Mouse (Mus musculus) embryo, embryonic 10 days (tissue): Measurements from ENCODE around the gene Ube2ql1.

Experiments
- DNase-seq: peaks from one replicate; pipeline ENCODE4 v3.0.0-alpha.2; 2015; ENCODE audit warnings: low spot score

Ube2ql1 gene

DNA sequence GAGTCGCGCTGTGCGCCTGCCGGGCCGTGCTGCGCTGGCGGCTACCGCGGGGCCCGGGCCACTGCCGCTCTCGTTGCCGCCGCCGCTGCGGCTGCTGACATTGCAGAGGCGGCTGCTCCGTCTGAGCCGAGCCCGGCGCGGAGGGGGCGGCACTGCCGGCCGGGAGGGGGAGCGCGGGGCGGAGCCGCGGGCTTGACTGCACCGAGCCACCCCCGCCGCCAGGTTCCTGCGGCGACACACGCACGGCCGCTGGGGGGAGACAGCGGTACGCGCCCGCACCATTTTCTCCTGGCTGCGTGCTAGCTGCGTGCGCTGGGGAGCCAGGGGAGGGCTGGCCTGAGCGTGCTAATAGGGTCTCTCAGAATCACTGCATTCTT lies at the start of gene Ube2ql1:
Gene Ube2ql1, minus strand, starts transcription at position 131 of the 377 bp plus-strand sequence.
- DNase-seq = peak; percentile 90

DNA sequence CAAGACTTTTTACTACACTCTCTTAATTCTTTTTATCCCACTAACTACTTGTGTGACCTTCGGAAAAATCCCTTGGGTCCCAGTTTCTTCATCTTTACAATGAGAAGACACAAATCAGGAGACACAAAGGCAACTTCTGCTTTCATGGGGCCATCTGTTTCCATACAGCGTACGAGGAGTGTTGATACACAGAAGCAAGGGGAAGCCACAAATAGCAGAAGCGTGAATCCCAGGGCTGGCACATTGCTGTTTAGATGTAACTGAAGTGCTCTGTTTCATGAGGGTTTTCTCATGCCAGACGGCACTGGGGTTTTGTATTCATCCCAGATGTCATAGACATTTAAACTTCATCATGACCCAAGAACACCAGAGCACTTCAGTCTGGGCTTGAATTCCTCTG lies 49.0 kb upstream of the Ube2ql1 start:
- DNase-seq = no peak

DNA sequence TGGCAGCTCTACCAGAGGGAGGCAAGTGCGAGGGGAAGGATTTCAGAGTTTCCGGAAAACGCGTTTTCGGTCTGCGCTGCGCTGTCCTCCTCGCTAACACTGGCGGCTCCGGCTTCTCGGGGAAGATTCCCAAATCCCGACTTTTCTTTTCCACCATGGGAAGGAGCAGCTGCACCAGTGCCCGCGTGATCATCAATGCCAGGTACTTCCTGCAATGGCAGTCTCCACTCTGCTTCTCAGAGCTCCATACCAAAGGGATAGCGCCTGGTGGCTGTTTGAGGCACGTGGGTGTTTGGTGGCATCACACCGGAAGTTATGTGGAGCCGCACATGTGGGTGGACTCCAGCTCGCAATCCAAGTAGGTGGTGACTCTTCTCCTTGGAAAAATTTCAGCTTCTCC lies 38.5 kb upstream of the Ube2ql1 start:
- DNase-seq = no peak

DNA sequence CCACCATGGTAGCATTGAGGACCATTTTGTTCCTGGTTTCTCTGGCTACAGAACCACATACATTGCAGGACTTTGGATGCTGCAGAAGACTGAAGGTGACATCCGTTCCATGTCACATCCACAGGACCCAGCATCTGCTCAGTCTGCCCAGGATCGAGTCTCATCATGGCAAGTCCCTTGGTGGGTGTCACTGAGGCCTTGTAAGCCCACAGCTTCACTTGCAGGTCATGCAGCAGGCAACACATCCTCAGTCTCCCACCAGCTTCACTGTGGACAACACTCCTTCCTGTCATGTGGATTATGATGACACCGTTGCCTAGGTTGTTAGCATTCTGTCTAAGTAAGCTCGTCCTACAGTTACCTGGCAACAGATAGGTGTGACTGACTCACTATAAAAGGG lies 32.7 kb upstream of the Ube2ql1 start:
- DNase-seq = no peak

DNA sequence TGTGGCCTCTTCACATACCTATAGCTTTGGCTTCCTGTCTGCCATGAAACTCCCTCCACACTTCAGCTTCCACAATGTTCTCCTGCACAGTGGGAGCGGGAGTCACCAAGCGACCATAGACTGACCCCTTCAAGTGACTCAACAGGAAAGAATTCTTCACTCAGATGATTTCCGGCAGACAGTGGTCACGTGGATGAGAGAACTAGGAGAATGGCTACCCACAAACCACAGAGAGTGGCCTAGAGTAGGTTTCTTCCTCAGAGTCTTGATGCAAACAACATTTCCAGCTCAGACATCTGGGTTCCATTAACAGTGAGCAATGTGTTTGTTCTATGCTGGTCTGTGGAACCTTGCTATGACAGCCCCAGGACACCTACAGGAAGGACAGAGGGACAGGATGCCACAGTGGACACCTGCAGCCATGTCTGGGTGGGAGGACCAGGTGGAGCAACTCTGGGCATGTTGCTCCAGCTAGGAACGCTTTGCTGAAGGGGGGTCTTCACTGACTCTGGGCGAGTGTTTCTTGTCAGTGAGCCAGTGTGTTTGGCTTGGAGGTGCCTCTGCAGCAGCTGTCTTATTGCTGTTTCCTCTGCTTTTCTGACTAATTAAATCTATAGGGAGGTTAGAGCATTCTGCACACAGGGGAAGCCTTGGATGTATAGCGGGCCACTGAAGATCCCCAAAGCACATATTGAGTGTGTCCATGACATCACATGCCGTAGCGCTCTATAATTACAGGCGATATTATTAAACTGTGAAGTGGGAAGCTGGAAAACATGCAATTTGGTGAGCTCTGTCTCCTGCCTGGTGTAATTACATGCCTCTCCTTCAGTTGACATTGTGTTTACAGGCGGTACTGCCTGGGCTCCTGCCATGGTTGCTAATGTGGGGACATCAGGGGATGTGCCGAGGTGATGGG lies 31.1 kb upstream of the Ube2ql1 start:
- no peak for DNase-seq

DNA sequence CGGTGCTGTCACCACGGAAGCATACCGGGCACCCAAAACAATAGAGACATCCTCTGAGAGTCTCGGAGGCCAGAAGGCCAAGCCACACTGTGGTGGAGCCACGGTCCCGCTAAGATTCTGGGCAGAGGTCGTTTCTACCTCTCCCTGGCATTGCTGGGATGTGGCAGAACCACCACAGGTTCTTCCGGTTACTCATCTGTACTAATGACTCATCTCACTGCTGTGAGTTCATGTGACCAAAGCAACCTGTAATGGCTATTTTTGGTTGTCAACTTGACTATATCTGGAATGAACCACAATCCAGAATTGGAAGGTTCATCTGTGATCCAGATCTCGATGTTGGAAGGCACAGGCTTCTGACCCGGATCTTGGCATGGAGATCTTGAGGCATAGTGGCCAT lies 28.5 kb upstream of the Ube2ql1 start:
- no peak for DNase-seq

DNA sequence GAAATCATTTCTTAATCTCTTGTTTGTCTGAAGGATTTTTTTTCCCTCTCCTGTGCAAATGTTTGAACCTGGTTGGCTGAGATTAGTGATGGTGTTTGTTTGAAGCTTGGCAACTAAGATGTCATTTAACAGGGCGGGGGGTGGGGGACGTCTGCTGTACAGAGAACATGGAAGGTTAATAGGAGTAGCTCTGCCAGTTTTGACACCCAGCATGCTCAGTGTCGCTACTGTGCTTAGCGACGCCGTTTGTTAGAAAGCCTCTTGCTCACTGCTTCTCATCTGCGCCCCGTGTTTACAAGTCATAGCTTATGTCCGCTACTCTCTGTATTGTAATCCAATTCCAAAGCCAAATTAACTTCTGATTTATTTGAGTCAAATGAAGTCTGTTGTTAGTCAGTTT lies 25.0 kb upstream of the Ube2ql1 start:
- DNase-seq = no peak

DNA sequence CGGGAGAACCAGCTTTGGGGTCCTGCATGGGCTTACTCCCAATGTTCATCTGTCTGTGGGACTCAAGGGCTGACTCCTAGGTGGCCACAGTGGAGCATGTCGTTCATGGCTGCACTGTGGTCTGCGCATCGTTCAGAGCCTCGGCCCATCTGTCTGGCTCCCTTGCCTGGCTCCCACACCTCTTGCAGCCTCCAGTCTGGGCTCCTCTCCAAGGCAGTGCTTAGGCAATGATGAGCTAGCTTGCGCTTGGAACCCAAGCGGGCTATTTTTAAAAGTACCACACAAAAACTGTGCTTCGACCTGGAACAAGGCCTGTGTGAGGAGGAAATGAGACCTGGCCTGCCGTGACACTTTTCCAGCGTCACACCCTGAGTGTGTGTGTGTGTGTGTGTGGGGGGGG lies 21.7 kb upstream of the Ube2ql1 start:
- DNase-seq = no peak

DNA sequence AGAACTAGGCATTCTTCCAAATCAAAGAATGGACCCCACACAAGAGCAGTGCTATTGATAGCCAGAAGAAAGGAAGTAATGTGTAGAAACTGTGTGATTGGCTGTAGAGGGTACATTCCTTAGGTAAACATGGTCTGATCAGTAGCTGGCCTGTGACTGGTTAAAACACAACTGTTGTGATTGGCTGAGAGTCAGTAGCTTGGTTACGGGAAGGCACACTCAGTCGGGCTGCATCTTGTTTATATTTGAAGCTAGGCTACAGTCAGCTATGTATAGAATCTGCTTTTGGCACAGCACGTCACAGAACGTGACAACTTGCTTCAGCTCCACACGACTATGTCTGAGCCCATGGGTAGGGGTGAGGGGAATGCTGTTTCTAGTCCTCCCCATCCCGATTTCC lies 19.3 kb upstream of the Ube2ql1 start:
- no peak for DNase-seq

DNA sequence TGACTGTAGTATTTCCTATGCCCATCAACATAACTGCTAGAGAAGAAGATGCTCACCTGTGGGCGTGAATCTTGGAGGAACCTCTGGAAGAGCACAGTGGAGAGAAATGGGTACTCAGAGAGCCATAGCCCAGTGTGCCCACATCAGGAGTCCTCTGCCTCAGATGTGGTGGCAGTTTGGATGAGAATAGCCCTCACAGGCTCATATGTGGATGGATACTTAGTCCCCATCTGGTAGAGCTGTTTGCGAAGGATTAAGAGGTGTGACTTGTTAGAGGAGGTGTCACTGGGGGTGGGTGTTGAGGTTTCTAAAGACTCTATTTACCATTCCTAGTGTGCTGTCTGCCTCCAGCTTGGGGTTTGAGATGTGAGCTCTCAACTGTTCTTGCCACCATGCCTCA lies 13.2 kb upstream of the Ube2ql1 start:
- no peak for DNase-seq

DNA sequence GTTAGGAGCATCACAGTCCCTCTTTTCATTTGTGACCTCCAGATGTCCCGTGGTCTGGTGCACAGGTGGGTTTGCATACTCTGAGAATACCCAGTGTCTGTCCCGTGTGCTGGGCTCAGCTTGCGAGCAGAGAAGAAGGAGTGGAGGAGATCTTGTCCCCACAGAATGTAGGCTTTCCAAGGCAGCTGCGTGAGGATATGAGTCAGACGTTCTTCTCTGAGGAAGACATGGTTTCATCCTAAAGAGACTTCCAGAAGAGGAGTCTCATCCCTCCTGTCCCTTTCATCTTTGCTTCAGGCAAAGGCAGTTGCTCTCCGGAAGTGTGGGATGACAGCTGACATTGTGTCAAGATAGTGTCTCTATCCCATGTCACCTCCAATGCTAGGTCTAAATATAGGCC lies 11.8 kb upstream of the Ube2ql1 start:
- no peak for DNase-seq

DNA sequence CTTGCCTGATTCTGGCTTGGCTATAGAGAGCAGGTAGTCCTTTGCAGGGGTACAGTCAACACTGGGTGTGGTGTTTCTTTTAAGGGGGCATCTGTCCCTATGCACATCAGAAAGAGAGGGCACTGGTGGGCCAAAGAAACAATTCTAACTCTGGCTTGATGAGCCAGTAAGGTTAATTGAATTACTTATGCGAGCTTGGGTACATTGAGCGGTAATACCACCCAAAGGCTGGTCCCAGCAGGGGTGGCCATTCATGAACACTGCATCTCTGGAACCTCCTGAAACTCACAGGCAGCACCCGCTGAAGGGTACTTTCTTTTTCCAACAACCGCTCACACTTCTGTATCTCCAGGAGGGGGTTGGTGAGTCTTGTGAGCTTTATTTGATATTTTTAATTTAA lies 9.1 kb upstream of the Ube2ql1 start:
- DNase-seq = no peak

DNA sequence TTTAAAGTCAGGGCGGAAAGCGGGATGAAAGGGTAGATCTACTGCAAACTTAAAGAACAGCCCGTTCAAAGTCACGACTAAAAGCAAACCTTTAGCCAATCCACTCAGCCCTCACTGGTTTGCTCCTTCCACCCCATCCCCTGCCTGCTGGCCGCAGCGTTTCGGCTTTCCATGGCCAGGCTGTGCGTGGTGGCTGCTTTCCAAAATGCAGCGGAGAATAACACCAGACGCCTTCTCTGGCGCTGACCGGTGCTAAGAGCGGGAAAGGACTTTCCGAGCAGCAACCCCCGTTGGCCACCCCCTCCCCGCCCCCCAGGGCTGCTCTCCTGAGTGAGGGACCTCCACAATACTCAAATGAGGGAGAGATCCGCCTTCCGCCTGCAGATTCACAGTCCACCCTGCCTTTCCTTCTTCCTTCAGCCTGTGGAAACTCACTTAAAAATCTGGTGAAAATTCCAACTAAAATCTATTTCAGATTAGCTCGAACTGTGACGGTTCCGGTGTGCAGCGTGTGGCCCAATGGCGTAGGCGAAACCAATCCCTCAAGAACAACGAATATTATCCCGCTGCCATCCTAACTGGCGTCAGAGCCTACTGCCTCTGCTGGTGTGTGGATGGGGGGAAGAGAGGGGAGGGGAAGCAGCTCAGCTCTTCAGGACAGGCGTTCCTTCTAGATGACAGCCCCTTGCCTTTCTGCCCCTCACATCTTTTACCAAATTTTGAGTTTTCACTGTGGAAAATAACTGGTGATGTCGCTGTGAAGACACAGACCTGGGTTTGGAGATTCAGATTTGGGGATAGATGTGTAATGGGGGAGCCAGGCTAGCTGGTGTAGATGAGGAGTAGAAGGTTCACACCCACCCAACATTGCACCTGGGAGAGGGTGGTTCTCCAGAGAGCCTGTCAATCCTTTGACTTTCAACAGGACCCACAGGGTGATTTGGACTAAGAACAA lies 919 bp upstream of the Ube2ql1 start:
- DNase-seq = peak; percentile 63

DNA sequence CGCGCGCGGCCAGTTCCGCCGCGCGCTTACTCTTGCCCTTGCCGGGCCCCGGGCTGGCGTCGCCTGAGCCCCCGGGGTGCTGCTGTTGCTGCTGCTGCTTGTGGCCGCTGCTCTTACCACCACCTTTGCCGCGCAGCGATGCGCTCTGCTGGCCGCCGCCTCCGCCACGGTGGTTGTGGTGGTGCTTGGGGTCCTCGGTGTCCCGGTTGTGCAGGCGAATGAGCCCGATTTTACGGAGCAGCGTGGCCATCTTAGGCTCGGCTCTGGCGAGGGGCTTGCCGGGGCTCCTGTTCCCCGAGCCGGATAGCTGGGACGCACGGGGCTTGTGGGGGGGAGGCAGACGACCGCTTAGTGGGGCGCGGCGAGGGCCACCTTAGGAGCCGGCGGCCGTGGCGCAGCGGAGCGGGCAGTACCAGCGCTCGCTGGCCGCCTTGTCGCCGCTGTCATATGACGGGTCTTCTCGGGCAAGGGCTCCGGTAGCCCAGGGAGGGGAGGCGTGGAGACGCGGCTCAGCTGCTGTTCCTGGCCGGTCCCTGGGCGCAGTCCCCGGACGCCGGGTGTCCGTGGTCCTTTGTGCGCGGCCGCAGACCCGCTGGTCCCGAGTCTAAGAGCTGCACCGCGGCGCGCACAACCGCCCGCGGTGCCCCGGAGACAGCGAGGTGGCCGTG lies 464 bp downstream of the Ube2ql1 start:
- peak; percentile 65 for DNase-seq

DNA sequence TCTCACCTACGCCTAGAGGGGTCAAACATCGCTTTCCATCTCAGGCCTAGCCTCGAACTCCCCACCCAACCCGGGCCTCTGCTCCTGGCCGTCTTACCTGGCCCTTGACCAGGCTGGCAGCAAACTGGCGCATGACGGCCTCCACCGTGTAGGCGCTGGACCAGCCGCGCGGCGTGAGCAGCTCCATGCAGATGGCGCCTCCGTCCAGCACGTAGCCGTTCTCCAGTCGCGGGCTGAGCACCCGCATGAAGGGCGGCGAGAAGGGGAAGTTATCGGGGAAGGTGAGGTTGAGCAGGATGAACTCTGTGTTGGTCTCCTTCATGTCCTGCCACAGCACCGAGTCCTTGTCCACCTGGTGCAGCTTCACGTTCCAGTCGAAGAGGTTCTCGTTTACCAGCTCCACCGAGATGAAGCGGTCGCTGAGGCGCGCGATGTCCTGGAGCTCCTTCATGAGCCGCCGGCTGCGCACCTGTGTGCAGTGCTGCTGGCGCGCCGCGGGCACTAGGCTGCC lies 1.2 kb downstream of the Ube2ql1 start:
- peak; percentile 64 for DNase-seq

DNA sequence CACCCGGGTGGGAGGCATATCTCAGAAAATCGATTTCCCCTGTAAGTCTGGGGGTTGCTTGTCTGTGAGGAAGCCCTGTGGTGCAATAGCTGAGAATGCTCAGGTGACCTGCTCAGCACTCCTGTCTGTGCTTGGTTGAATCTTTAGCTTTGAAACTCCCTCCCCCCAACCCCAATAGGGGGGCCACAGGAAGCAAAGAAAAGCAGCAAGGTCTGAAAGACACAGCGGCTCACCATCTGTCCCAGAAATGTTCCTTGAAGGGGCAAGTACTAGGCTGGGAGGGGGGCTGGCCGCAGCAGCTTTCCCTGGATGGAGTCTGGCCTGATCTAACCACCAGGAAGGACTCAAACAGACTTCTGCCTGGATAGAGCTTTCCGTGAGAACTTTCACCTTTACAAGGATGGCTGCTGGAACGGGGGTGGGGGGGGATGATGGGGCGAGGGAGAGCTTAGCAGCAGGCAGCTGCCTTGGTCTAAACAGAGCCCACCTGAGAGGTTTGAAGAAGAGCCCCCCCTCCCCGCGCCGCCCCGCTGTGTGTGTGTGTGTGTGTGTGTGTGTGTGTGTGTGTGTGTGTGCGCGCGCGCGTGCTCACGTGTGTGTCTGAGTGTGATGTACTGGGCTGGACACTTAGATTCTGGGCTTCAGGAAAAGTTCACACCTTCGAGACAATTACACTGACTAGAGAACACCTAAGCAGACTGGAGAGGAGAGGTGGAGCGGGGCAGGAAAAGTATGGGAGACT lies 2.1 kb downstream of the Ube2ql1 start:
- DNase-seq = no peak

DNA sequence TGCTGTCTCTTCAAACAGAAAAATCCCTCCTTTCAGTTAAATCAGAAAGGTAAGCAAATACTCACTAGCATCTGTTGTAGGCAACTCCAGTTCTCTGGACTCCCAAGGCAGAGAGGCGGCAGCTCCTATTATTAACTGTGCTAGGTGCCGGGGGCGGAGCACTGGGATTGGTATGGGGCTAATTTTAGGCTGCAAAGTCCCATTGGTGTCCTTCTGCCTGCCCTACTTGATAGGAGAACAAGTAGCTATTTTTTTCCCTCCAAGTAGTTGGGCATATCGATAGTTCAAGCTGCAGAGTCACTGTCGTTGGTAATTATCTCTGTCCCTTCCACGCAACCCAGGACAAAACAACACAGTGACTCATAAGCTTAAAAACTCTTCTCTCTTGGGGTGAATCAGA lies 7.1 kb downstream of the Ube2ql1 start:
- DNase-seq = no peak

DNA sequence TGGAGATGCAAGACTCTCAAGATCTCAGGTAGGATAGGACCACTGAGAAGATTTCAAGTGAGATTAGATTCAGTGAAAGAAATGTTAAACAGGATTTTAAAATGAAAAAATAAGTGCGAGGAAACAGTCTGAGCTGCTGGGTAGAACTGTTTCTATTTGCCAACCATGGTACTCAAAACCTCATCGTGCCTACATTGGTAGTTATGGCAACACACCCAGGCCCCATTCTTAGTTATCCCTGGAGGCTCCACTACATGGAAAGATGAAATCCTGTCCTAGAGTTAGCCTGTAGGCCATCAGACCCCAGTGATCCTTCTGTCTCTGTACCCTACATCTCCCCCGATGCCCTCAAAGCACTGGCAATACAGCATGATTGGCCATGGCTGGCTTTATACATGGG lies 14.3 kb downstream of the Ube2ql1 start:
- no peak for DNase-seq

DNA sequence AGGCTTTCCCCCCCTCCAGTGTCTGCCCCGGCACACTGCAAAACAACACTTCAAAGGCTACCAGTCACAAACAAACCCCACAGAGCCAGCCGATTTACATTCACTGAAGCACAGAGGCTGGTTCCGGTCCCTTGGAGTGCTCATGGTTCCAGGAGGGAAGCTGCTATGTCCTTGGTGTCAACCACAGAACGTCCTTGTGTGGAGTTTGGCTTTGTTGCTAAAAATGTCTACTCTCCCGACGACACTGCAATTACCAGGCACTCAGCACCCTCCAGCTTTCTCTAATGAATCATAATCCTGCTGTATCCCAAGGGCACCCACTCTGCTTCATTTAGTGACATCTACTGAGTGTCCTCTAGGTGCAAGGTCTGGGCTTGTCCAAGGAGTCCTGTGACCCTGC lies 18.5 kb downstream of the Ube2ql1 start:
- DNase-seq = no peak

DNA sequence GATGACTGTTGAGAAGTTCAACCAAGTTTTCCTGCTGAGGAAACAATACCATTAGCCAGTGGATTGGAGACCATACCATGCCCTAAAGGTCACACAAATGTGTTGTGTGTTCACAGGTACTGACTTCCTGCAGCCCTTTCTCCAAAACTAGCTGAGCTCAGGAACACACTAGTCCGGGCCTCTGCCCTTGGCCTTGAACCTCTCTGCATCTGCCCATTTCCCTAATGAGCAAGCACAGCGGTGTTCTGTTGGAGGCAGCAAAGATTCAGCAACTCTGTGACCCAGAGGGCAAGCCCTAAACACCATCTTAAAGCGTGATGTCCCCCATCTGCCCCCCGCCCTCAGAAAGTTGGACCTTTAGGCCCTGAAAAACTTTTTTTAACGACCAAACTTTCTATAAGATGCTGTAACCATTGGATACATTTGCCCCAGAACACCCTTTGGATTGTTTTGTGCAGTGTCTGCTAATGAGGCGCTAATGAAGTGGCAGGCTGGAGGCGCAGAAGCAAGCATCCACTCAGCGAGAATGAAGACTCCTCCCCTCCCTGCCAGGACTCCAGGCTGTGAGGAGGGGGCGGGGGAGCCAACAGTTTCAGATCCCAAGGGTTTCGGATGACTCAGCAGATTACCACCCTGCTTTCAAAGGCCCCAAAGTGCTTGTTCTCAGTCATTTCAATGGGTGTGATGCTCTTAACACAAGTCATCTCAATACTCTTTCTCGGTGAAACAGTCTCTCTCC lies 21.7 kb downstream of the Ube2ql1 start:
- DNase-seq = peak; percentile 62

DNA sequence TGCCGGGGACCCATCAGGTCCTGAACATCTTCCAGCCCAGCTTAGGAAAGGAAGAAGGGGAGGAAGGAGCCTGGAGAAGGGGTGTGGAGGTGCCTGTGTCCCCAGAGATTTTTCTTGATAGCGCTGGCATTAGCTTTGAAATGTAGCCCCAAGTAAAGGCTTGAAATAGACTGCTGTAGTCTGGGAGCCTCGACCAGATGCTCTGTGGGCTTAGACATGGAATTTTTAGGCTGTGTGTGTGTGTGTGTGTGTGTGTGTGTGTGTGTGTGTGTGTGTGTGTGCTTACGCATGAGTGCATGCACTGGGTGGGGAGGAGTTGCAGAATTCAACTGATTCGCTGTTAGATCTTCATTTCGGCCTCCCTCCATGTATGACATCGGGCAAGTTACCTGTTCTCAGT lies 31.5 kb downstream of the Ube2ql1 start:
- DNase-seq = no peak
